Mouse (Mus musculus) v-Abl transformed pro-B cells (cell line): ENCODE results near the gene Ercc8.

ENCODE experiments used
- in situ Hi-C, 2 experiments: fragments of 400-800 bp; cut with MboI; formaldehyde crosslinking; loops; one replicate each; pipeline ENCODE4 v1.15.1; 2025; ENCODE audit not compliant: unreplicated experiment in 2 of 2

Ercc8 gene

GRCm38 (mm10) chr13:108210960-108211359 lies 52.4 kb downstream of the Ercc8 start:
- in situ Hi-C loops = no loop called here

- in situ Hi-C loops = no loop called here
Observed at GRCm38 (mm10) chr13:108212397-108213018, 54.0 kb downstream of the Ercc8 start.

GRCm38 (mm10) chr13:108214081-108214484 lies 55.6 kb downstream of the Ercc8 start, which contains the start of gene Elovl7:
Gene Elovl7 (plus strand): TSS chr13:108214404.
- in situ Hi-C loops = no loop called here

- in situ Hi-C loops = no loop called here
Observed at GRCm38 (mm10) chr13:108214485-108215107, 56.1 kb downstream of the Ercc8 start.

- in situ Hi-C loops = no loop called here
Observed at GRCm38 (mm10) chr13:108215231-108215780, 56.8 kb downstream of the Ercc8 start.

- in situ Hi-C loops = no loop called here
Observed at GRCm38 (mm10) chr13:108219773-108220172, 61.2 kb downstream of the Ercc8 start.

GRCm38 (mm10) chr13:108229191-108229590 lies 70.7 kb downstream of the Ercc8 start:
- in situ Hi-C loops = no loop called here

- in situ Hi-C loops = no loop called here
Observed at GRCm38 (mm10) chr13:108229634-108230330, 71.3 kb downstream of the Ercc8 start.

- in situ Hi-C loops = no loop called here
Observed at GRCm38 (mm10) chr13:108240012-108240411, 81.5 kb downstream of the Ercc8 start.

- in situ Hi-C loops = no loop called here
Observed at GRCm38 (mm10) chr13:108241715-108242114, 83.2 kb downstream of the Ercc8 start.
